In the genomic region with DNA sequence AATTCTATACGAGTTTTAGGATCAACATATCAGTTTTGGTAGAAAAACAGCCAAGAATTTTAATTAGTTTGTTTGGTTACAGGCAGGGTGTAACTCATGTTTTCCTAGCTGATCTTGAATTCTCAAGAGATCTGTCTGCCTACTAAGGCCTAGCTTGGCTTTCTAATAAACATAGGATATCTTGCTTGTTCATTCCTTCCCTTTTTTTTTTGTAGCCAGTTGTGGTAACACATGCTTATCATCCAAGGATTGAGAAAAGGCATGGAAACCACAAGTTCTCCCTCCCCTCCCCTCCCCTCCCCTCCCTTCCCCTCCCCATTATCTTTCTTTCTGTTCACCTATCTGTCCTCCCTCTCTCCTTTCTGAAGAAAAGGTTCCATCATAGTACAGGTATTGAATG, we compare ENCODE assay signal across 28 mouse cellular contexts. TPM values are rescaled to one million over a fixed set of nuclear protein-coding genes. Genes with fewer than 3 reads are reported as not detected.
DNase-seq lines count a peak whose midpoint lies in the region; ATAC-seq lines count a peak whose summit lies in the region.
"Had no signal": no experiment of that assay in that cellular context is flagged by ENCODE, and none has a peak within 500 bp of the region (broad histone marks: within the 10 kb centered on the region; RNA-seq: fewer than 3 reads in every experiment).

No protein-coding gene starts in this region.

- H3K4me1 ChIP-seq in liver, embryonic 12.5 days, result peaks cover 19% of the 10 kb centered on the region
- peaks cover 17% of the 10 kb centered on the region for H3K4me1 ChIP-seq in liver, embryonic 13.5 days (replicated peaks)
- H3K4me1 ChIP-seq: embryonic facial prominence, embryonic 10.5 days; embryonic facial prominence, embryonic 13.5 days; forebrain, embryonic 12.5 days; forebrain, embryonic 15.5 days; hindbrain, embryonic 10.5 days; hindbrain, embryonic 13.5 days; intestine, embryonic 15.5 days had no signal

- intact Hi-C loops in heart, postnatal 10 days (cut with DNase I), result no loop called here

- no peaks in the 10 kb centered on the region for H3K9me3 ChIP-seq in liver, embryonic 12.5 days (replicated peaks)
- no peaks in the 10 kb centered on the region for H3K9me3 ChIP-seq in liver, embryonic 13.5 days (replicated peaks)
- H3K9me3 ChIP-seq: embryonic facial prominence, embryonic 10.5 days; embryonic facial prominence, embryonic 13.5 days; forebrain, embryonic 12.5 days; forebrain, embryonic 15.5 days; hindbrain, embryonic 10.5 days; hindbrain, embryonic 13.5 days; intestine, embryonic 15.5 days had no signal

- ATAC-seq in liver, embryonic 12.5 days, result 0 out of 2 replicates have a peak, but pooled peaks have one; percentile 25
- ATAC-seq in liver, embryonic 13.5 days (ENCODE audit: low read depth), result 0 out of 2 replicates have a peak, but pooled peaks have one; percentile 20
- ATAC-seq: CD4-positive, CD25-positive, alpha-beta regulatory T cell, adult 4 months; forebrain, embryonic 15.5 days; hindbrain, embryonic 16.5 days; intestine, embryonic 15.5 days had no signal

- DNase-seq in liver, result no peak
- peak; percentile 75 for DNase-seq in MEL-GATA-1-ER (ENCODE audit: extremely low read depth, low read depth)
- no peak for DNase-seq in liver, embryonic 13.5 days
- DNase-seq in ovary, adult 18-20 months (ENCODE audit: low spot score), result no peak
- no peak for DNase-seq in heart, postnatal 10 days
- DNase-seq in gastrocnemius, adult 8-10 months (ENCODE audit: low spot score in 2 of 2), result no peak
- DNase-seq: adrenal gland, adult 2 months; adrenal gland, postnatal 25 days; cerebellum, adult 11-12 months; cerebellum, adult 9-10 months; cerebellum, postnatal 25 days; embryo, embryonic 11 days; gastrocnemius, postnatal 10 days; gastrocnemius, postnatal 36 days; heart, adult 11 months; heart, postnatal 36 days had no signal

- no peak overlapping the region for H3K4me2 ChIP-seq in liver, embryonic 12.5 days
- H3K4me2 ChIP-seq in liver, embryonic 13.5 days, result no peak overlapping the region
- H3K4me2 ChIP-seq: embryonic facial prominence, embryonic 13.5 days; forebrain, embryonic 12.5 days; forebrain, embryonic 15.5 days; heart, embryonic 11.5 days; hindbrain, embryonic 13.5 days; intestine, embryonic 15.5 days had no signal

- no peak overlapping the region for H3K9ac ChIP-seq in liver, embryonic 12.5 days
- no peak overlapping the region for H3K9ac ChIP-seq in liver, embryonic 13.5 days
- H3K9ac ChIP-seq: embryonic facial prominence, embryonic 13.5 days; forebrain, embryonic 12.5 days; forebrain, embryonic 15.5 days; hindbrain, embryonic 13.5 days; intestine, embryonic 15.5 days had no signal

- H3K4me3 ChIP-seq in liver, embryonic 12.5 days, result no peak overlapping the region
- no peak overlapping the region for H3K4me3 ChIP-seq in liver, embryonic 13.5 days (replicated peaks)
- H3K4me3 ChIP-seq: embryonic facial prominence, embryonic 10.5 days; embryonic facial prominence, embryonic 13.5 days; erythroblast, embryonic 14.5 days; forebrain, embryonic 12.5 days; forebrain, embryonic 15.5 days; hindbrain, embryonic 10.5 days; hindbrain, embryonic 13.5 days; intestine, embryonic 15.5 days had no signal

- no peak overlapping the region for H3K27ac ChIP-seq in liver, embryonic 12.5 days
- H3K27ac ChIP-seq in liver, embryonic 13.5 days, result no peak overlapping the region
- H3K27ac ChIP-seq: embryonic facial prominence, embryonic 10.5 days; embryonic facial prominence, embryonic 13.5 days; forebrain, embryonic 12.5 days; forebrain, embryonic 15.5 days; hindbrain, embryonic 10.5 days; hindbrain, embryonic 13.5 days; intestine, embryonic 15.5 days had no signal

- H3K36me3 ChIP-seq in liver, embryonic 12.5 days, result peaks cover 90% of the 10 kb centered on the region
- peaks cover 83% of the 10 kb centered on the region for H3K36me3 ChIP-seq in liver, embryonic 13.5 days

- WGBS in liver, embryonic 12.5 days (ENCODE audit: insufficient replicate concordance), result 44% methylated on average over 1 of the region's 1 CpGs
- 38% methylated on average over 1 of the region's 1 CpGs for whole genome bisulfite sequencing in liver, embryonic 13.5 days (ENCODE audit: insufficient replicate concordance)

- no peaks in the 10 kb centered on the region for H3K27me3 ChIP-seq in liver, embryonic 12.5 days (replicated peaks)
- no peaks in the 10 kb centered on the region for H3K27me3 ChIP-seq in liver, embryonic 13.5 days
- H3K27me3 ChIP-seq: embryonic facial prominence, embryonic 13.5 days; forebrain, embryonic 12.5 days; forebrain, embryonic 15.5 days; hindbrain, embryonic 13.5 days; intestine, embryonic 15.5 days had no signal

RNA-seq across cellular contexts. Expression of gene Picalm, which starts 36.0 kb away (rescaled TPM):
- polyA plus RNA-seq in liver, embryonic 12.5 days (2016; fragmentation: Nextera tagmentation; extraction: Ambion mirVana), result 71.1 and 73.2 TPM in 2 replicates
- polyA plus RNA-seq in liver, embryonic 13.5 days (2015; fragmentation: Nextera tagmentation; extraction: Ambion mirVana), result 51.1 and 58.4 TPM in 2 replicates
- total RNA-seq in heart, postnatal 10 days (2021), result 100 to 1,000 TPM; 218 to 284 TPM
- 10 to 100 TPM; 64.1 to 79.4 (median 77.9) TPM for total RNA-seq in gastrocnemius, adult 8-10 months (2022)
